Mouse (Mus musculus) embryonic facial prominence, embryonic 10.5 days (tissue): ENCODE measurements around the gene Cd3e. TPM values are rescaled to one million over a fixed set of nuclear protein-coding genes. Genes with fewer than 3 reads are reported as not detected.
"Not testable (repeated sequence)": the region's sequence is repeated elsewhere in the genome, so short reads cannot be mapped to it uniquely, and the experiment has no call there.

Experiments used
- DNase-seq: peaks from one replicate; pipeline ENCODE4 v3.0.0-alpha.2; 2017; ENCODE audit warnings: low spot score
- H3K27ac ChIP-seq: fragments of 300-500 bp; sonication (generic); replicated peaks from 2 replicates; pipeline ENCODE4 v1.5.1; 2016; ENCODE audit warnings: mild to moderate bottlenecking
- H3K27me3 ChIP-seq: fragments of 300-500 bp; sonication (generic); replicated peaks from 2 replicates; pipeline ENCODE4 v1.6.1; 2016; ENCODE audit warnings: low read depth, mild to moderate bottlenecking; ENCODE audit not compliant: poor library complexity, severe bottlenecking
- H3K36me3 ChIP-seq: fragments of 300-500 bp; sonication (generic); replicated peaks from 2 replicates; pipeline ENCODE4 v1.6.1; 2016; ENCODE audit warnings: mild to moderate bottlenecking, moderate library complexity
- H3K4me1 ChIP-seq: fragments of 300-500 bp; sonication (generic); 2 replicates; pipeline ENCODE4 v1.6.1; 2016
- H3K4me3 ChIP-seq: fragments of 300-500 bp; sonication (generic); 2 replicates; pipeline ENCODE4 v1.5.1; 2016; ENCODE audit warnings: mild to moderate bottlenecking, moderate library complexity
- H3K9me3 ChIP-seq: fragments of 300-500 bp; sonication (generic); 2 replicates; pipeline ENCODE4 v1.6.1; 2016; ENCODE audit warnings: mild to moderate bottlenecking
- WGBS: fragments of 180-500 bp; shearing (Covaris S2); methylation state at CpG from one replicate; pipeline ENCODE4 v1.1.7; 2016; 5-methylcytosine and 5-hydroxymethylcytosine counted together
- polyA plus RNA-seq: library from polyadenylated mRNA; unstranded; fragments of >200 nt; fragmentation: Nextera tagmentation; extraction: Ambion mirVana; gene quantifications from 2 replicates; pipeline ENCODE4 v1.2.1, GENCODE M21; 2016

The Cd3e gene
- polyA plus RNA-seq, 1 experiment from 2014 or later = not detected

- Histone ChIP-seq H3K27me3 (no peaks in the 10 kb centered on the region), H3K4me1 (no peaks in the 10 kb centered on the region), H3K4me3 (no peak overlapping the region), H3K9me3 (no peaks in the 10 kb centered on the region), H3K36me3 (no peaks in the 10 kb centered on the region), H3K27ac (no peak overlapping the region)
- WGBS = 75% methylated on average over 14 of the region's 14 CpGs
- DNase-seq = no peak
These were observed 23.1 kb downstream of the Cd3e start for GRCm38 (mm10) chr9:44986242-44986781.

- H3K27me3 ChIP-seq = no peaks in the 10 kb centered on the region
- 89% methylated on average over 3 of the region's 3 CpGs for WGBS
- H3K4me3 ChIP-seq = no peak overlapping the region
- no peaks in the 10 kb centered on the region for H3K4me1 ChIP-seq
- H3K36me3 ChIP-seq = no peaks in the 10 kb centered on the region
- H3K27ac ChIP-seq = no peak overlapping the region
- no peak for DNase-seq
- no peaks in the 10 kb centered on the region for H3K9me3 ChIP-seq
These were observed 23.7 kb downstream of the Cd3e start for GRCm38 (mm10) chr9:44985721-44986161.

- no peaks in the 10 kb centered on the region; the same call in 1 of the 2 replicates for H3K27me3 ChIP-seq
- no peak for DNase-seq
- no peaks in the 10 kb centered on the region for H3K36me3 ChIP-seq
- WGBS = 81% methylated on average over 2 of the region's 2 CpGs
- no peak overlapping the region for H3K27ac ChIP-seq
- no peaks in the 10 kb centered on the region for H3K9me3 ChIP-seq
- H3K4me1 ChIP-seq = no peaks in the 10 kb centered on the region
- no peak overlapping the region for H3K4me3 ChIP-seq
These were observed 26.4 kb downstream of the Cd3e start for GRCm38 (mm10) chr9:44983001-44983400.

GRCm38 (mm10) chr9:44982531-44982930, 26.9 kb downstream of the Cd3e start:
- DNase-seq = no peak
- Histone ChIP-seq H3K27me3 (no peaks in the 10 kb centered on the region; the same call in 1 of the 2 replicates), H3K27ac (no peak overlapping the region), H3K9me3 (no peaks in the 10 kb centered on the region), H3K4me3 (no peak overlapping the region), H3K36me3 (no peaks in the 10 kb centered on the region), H3K4me1 (no peaks in the 10 kb centered on the region)
- 83% methylated on average over 3 of the region's 3 CpGs for WGBS

GRCm38 (mm10) chr9:44982081-44982480, 27.3 kb downstream of the Cd3e start:
- 91% methylated on average over 8 of the region's 8 CpGs for WGBS
- DNase-seq = no peak
- Histone ChIP-seq H3K4me3 (no peak overlapping the region), H3K27ac (no peak overlapping the region), H3K4me1 (no peaks in the 10 kb centered on the region), H3K9me3 (no peaks in the 10 kb centered on the region), H3K36me3 (no peaks in the 10 kb centered on the region), H3K27me3 (no peaks in the 10 kb centered on the region; the same call in 1 of the 2 replicates)

GRCm38 (mm10) chr9:44981676-44982075, 27.8 kb downstream of the Cd3e start, which contains the start of gene Cd3d:
TSS of gene Cd3d (plus strand) at chr9:44981786.
- DNase-seq = no peak
- Histone ChIP-seq H3K27ac (no peak within 1 kb of the TSS), H3K9me3 (no peaks in the 10 kb centered on the region), H3K4me1 (no peaks in the 10 kb centered on the region), H3K4me3 (no peak within 1 kb of the TSS), H3K36me3 (no peaks in the 10 kb centered on the region), H3K27me3 (no peaks in the 10 kb centered on the region; the same call in 1 of the 2 replicates)
- WGBS = 81% methylated on average over 4 of the region's 4 CpGs

GRCm38 (mm10) chr9:44981104-44981503, 28.3 kb downstream of the Cd3e start:
- H3K27ac ChIP-seq = no peak overlapping the region
- no peaks in the 10 kb centered on the region for H3K4me1 ChIP-seq
- DNase-seq = no peak
- H3K36me3 ChIP-seq = no peaks in the 10 kb centered on the region
- H3K27me3 ChIP-seq = no peaks in the 10 kb centered on the region; the same call in 1 of the 2 replicates
- H3K4me3 ChIP-seq = no peak overlapping the region
- WGBS = 90% methylated on average over 2 of the region's 2 CpGs
- no peaks in the 10 kb centered on the region for H3K9me3 ChIP-seq

- no peak for DNase-seq
- no peak within 1 kb of the TSS for H3K27ac ChIP-seq
These were observed 29.2 kb downstream of the Cd3e start, which contains the start of gene Cd3g for GRCm38 (mm10) chr9:44980242-44980641. TSS of gene Cd3g (minus strand) at chr9:44980431.

GRCm38 (mm10) chr9:44979806-44980205, 29.6 kb downstream of the Cd3e start:
- H3K27ac ChIP-seq = no peak overlapping the region
- H3K36me3 ChIP-seq = no peaks in the 10 kb centered on the region
- H3K27me3 ChIP-seq = peaks cover 3% of the 10 kb centered on the region; the same call in 1 of the 2 replicates
- no peak for DNase-seq
- H3K4me3 ChIP-seq = no peak overlapping the region
- no peaks in the 10 kb centered on the region for H3K9me3 ChIP-seq
- WGBS = 81% methylated on average over 7 of the region's 7 CpGs
- no peaks in the 10 kb centered on the region for H3K4me1 ChIP-seq

More at GRCm38 (mm10) chr9:44980242-44980641, 29.2 kb downstream of the Cd3e start, which contains the start of gene Cd3g:
- Histone ChIP-seq H3K36me3 (no peaks in the 10 kb centered on the region), H3K4me3 (no peak within 1 kb of the TSS), H3K9me3 (no peaks in the 10 kb centered on the region), H3K4me1 (no peaks in the 10 kb centered on the region), H3K27me3 (no peaks in the 10 kb centered on the region; the same call in 1 of the 2 replicates)
- 72% methylated on average over 3 of the region's 3 CpGs for WGBS

- Histone ChIP-seq H3K4me1 (no peaks in the 10 kb centered on the region), H3K4me3 (no peak overlapping the region), H3K27me3 (peaks cover 9% of the 10 kb centered on the region), H3K27ac (no peak overlapping the region), H3K36me3 (no peaks in the 10 kb centered on the region), H3K9me3 (no peaks in the 10 kb centered on the region)
- WGBS = 76% methylated on average over 6 of the region's 6 CpGs
- DNase-seq = no peak
These were observed 31.6 kb downstream of the Cd3e start for GRCm38 (mm10) chr9:44977813-44978212.

- 84% methylated on average over 1 of the region's 1 CpGs for WGBS
- H3K9me3 ChIP-seq = no peaks in the 10 kb centered on the region
- DNase-seq = no peak
These were observed 40.0 kb downstream of the Cd3e start for GRCm38 (mm10) chr9:44969450-44969849.

GRCm38 (mm10) chr9:44967763-44968162, 41.7 kb downstream of the Cd3e start:
- WGBS = 85% methylated on average over 5 of the region's 5 CpGs
- peaks cover 17% of the 10 kb centered on the region for H3K4me1 ChIP-seq
- not testable (repeated sequence) for H3K4me3 ChIP-seq, H3K9me3 ChIP-seq, H3K36me3 ChIP-seq, H3K27ac ChIP-seq, DNase-seq, H3K27me3 ChIP-seq

More at GRCm38 (mm10) chr9:44969450-44969849, 40.0 kb downstream of the Cd3e start:
- peaks cover 6% of the 10 kb centered on the region; the same call in 1 of the 2 replicates for H3K27me3 ChIP-seq
- H3K27ac ChIP-seq = no peak overlapping the region
- H3K36me3 ChIP-seq = no peaks in the 10 kb centered on the region
- H3K4me1 ChIP-seq = peaks cover 13% of the 10 kb centered on the region
- no peak overlapping the region for H3K4me3 ChIP-seq

- no peak overlapping the region for H3K4me3 ChIP-seq
- H3K9me3 ChIP-seq = no peaks in the 10 kb centered on the region
- H3K27ac ChIP-seq = no peak overlapping the region
- 23% methylated on average over 3 of the region's 3 CpGs for WGBS
- peaks cover 10% of the 10 kb centered on the region for H3K36me3 ChIP-seq
- DNase-seq = peak; percentile 75
- peaks cover 17% of the 10 kb centered on the region for H3K4me1 ChIP-seq
- no peaks in the 10 kb centered on the region for H3K27me3 ChIP-seq
These were observed 42.6 kb downstream of the Cd3e start for GRCm38 (mm10) chr9:44966815-44967242.
